Mouse (Mus musculus): ENCODE measurements around the gene Gm14781. TPM values are rescaled to one million over a fixed set of nuclear protein-coding genes. Genes with fewer than 3 reads are reported as not detected.
"Not testable (repeated sequence)": the region's sequence is repeated elsewhere in the genome, so short reads cannot be mapped to it uniquely, and the experiment has no call there.

The Gm14781 gene
- total RNA-seq (2021) (not detected), polyA plus RNA-seq (2012; rRNA removed) (not detected in 2 replicates)
- long read RNA-seq, result 0 reads

DNA sequence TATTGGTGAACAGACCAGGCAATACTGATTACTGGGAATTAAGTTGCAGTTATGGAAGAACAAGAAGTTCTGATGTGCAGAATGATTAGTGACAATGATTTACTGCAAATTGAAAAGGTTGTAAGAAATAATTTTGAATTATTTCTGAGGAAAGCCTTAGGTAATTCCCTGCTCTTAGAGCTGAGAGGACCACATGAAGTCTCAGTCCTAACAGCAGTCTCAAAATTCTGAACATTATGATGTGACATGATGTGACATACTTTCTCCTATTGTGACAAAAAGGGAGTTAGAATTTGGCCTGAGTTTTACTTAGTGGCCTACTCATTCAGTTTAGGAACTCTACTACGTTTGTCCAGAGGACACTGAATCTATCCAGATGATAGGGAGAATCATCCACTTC is at the start of gene Gm14781:
Gene Gm14781 (plus strand): TSS at position 301 of the 400 bp plus-strand sequence.
- DNase-seq, result not testable (repeated sequence)

DNA sequence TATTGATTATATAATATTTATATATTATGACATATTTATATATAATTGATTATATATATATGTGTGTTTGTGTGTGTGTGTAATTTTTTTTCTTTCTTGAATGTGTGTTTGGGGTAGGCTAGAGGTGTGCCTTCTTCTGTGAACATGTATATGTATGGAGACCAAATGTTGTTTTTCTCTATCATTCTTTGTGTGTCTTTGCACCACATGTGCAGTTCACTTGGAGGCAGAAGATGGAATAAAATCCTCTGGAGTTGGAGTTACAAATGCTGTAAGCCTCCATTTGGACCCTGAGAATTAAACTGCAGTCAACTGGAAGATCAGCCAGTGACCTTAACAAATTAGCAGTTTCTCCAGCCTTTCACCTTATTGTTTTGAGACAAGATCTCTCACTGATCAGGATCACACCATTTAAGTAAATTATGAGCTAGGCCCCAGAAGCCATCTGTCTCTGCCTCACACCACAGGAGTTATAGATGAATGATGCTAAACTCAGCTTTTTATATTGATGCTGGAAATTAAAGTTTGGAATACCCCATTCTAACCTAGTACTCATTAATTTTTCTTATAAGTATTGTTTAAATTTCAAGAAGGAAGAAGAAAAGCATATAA is 23.1 kb downstream of the Gm14781 start:
- DNase-seq, result not testable (repeated sequence)

Other genes starting within 250 kb of the Gm14781 start
- gene Gm5072, start 239.7 kb upstream of the Gm14781 start, total RNA-seq (2021), result not detected
- not detected in 2 replicates for gene Gm5072, start 239.7 kb upstream of the Gm14781 start, polyA plus RNA-seq (2012; rRNA removed)
- not detected for gene Gm8914, start 152.1 kb upstream of the Gm14781 start, total RNA-seq (2021)
- not detected in 2 replicates for gene Gm8914, start 152.1 kb upstream of the Gm14781 start, polyA plus RNA-seq (2012; rRNA removed)
- gene 1700084M14Rik, start 56.3 kb upstream of the Gm14781 start, total RNA-seq (2021), result not detected
- not detected in 2 replicates for gene 1700084M14Rik, start 56.3 kb upstream of the Gm14781 start, polyA plus RNA-seq (2012; rRNA removed)
- gene Mageb5, start 150.8 kb downstream of the Gm14781 start, total RNA-seq (2021), result not detected
- not detected in 2 replicates for gene Mageb5, start 150.8 kb downstream of the Gm14781 start, polyA plus RNA-seq (2012; rRNA removed)